Mouse (Mus musculus): ENCODE data around the gene Gck.

GRCm38 (mm10) chr11:5913256-5913655 lies 36.6 kb downstream of the Gck start:
- no peak for TF ChIP-seq POLR2A (IDR thresholded peaks at IDR 0.05; ENCODE audit: borderline replicate concordance, extremely low read depth, insufficient read depth, insufficient read length, poor library complexity, severe bottlenecking)
- TF ChIP-seq CTCF (IDR thresholded peaks at IDR 0.05; ENCODE audit: borderline replicate concordance, extremely low read depth, insufficient read depth, insufficient read length), result no peak

Data from brain, embryonic 14.5 days (tissue).